Mouse (Mus musculus): ENCODE data around the gene Gps2.
A peak's percentile ranks its signal among the peaks of the same experiment; 100 is the strongest.
"Not testable (repeated sequence)": the region's sequence is repeated elsewhere in the genome, so short reads cannot be mapped to it uniquely, and the experiment has no call there.

Gene Gps2

DNA sequence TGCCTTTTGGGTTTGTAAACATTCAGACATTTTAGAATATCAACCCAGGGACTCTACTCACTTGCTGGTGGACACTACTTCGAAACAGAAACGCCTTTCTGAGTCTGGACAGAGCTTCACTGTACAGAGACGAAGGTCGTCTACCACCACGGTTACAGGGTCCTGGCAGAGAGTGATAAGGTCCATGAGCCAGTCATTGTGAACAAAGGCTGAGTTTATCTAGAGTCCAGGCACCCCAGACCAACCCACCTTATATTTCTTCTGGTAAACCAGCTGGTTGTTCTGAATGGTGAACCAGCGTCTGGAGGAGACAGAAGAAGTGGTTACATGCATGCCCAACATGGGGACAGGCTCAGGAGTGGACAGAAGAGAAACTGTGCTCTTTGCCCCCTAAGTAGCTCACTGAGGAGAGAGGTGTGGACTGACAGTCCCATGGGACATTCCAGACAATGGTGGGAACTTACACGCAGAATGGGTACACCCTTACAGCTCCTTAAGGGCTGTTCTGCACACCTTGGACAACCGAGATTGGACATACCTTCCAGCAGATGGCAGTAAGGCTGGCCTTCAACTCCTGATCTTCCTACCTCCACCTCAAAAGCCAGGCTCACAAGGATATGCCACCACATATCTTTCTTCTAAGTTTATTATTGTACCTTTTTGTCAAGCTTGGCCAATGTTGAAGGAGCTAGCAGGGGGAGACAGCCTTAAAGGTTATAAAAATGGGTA is 26.6 kb upstream of the Gps2 start:
- DNase-seq, result no peak

DNA sequence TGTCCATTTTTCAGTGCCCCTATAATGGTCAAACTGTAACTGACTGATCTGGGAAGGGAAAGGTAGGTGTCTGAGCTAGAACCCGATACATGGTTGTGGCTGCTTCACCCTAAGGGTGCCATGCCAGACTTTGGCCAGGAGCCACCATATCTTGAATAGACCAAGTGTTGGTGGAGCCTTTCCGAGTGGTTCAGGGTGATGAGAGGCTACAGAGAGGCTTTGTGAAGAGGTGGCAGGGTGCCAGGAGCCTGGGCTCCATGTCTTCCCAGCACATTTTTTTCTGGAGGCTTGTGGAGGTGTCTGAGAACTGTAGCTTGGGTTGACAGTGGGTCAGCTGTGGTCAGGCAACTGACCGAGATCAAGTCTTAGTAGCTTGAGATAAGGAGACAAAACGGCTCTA is 22.2 kb upstream of the Gps2 start:
- DNase-seq, result no peak

DNA sequence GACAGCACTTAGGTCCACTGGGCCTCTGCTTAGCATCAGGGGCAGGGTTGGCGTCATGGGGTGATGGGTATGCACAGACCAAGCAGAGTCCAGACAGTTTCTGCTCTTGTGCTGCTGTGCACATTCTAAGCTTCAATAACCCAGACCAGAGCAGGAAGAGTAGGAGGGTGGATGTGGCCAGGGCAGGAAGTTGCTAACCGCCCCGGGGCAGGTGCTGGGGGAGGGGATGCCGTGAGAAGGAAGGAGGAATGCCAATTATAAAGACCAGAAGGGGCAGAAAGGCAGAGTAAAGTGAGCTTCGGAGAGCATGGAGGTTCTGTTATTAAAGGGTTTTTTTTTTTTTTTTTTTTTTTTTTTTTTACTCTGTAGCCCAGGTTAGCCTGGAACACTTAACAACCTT is 19.0 kb upstream of the Gps2 start:
- DNase-seq, result peak; percentile 75 to 80

DNA sequence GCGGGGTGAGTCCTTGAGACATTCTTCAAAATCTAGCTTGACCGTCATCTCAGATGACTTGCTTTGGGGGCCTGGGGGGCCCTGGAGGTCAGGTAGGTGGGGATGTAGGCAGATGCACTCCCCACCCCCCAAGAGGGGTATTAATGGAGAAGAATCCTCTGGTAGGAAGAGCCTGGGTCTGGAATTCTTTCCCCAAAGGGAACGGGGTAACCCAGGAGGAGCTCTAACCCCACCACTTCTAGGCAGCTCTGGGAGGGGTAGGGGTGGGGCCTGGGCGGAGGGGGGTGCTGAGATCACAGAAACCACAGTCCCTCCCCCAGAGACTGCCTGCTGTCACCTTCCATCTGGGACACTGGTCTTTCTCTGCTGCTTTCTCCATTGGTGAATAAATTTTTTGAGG is 18.4 kb upstream of the Gps2 start, which contains the start of gene Acap1:
Gene Acap1 (minus strand): TSS at position 249 of the 400 bp plus-strand sequence.
- peak; percentile 58 to 67 for DNase-seq

DNA sequence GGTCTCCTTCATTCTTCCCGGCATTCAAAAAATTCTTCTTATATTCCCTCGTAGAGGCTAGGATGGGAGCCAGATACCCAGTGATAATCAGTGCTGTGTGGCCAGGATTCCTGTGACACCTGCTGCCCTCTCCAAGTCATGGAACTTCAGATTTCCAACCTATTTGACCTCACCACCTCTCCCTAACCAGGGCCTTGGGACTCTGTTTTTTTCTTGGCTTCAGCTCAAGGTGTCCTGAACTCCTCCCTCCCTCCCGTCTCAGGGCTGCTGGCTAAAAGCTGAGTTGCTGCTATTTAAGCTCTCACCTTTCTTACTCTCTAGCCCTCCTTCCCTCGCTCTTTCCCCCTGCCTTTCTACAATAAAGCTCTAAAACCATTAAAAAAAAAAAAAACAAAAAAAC is 13.8 kb upstream of the Gps2 start:
- no peak for DNase-seq

DNA sequence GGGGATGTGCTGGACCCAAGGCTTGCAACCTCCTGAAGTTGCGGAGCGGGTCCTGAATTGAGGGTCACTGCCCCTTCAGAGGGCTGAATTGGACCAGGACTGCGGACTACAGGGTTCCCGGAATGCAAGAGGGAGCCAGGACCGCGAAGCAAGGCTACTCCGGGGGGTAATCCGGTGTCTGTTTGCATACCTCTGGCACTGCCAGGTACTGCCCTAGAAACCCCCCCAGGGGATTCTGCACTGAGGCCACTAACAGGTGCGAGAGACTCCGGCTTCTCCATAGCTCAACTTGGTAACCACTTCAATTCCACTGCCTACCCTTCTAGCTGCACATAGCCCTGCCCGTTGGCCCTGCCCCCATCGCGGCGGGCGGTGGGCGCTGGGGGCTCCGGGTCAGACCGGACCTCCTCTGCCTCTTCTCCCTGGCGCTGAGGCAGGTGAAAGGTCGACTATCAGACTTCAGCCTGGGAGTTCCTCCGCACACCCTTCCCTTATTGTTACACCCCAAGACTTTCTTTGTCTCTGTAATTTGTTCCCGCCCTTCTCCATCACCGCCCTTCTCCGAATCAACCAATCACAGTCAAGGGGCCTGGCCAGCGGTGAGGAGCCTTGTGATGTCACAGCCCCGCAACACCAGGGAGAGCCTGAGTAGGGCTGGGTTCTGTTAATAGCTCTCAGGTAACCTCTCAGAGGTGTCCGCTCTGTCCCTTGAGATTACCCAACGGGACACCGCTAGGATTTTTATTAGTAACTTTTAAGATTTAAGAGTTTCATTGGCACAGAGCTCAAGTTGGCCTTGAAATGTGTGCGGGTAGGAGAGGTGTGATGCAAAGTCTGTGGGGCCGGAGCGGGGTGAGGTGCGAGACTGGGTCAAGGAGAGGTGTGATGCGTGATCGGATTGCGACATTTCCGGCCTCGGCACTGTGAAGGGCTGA is 12.9 kb upstream of the Gps2 start, which contains the start of the genes 2810408A11Rik and Neurl4:
Gene 2810408A11Rik (minus strand): TSS at position 517 of the 935 bp plus-strand sequence.
Gene Neurl4 (plus strand): TSS at position 602 of the 935 bp plus-strand sequence.
- peak; percentile 76 to 81 for DNase-seq

DNA sequence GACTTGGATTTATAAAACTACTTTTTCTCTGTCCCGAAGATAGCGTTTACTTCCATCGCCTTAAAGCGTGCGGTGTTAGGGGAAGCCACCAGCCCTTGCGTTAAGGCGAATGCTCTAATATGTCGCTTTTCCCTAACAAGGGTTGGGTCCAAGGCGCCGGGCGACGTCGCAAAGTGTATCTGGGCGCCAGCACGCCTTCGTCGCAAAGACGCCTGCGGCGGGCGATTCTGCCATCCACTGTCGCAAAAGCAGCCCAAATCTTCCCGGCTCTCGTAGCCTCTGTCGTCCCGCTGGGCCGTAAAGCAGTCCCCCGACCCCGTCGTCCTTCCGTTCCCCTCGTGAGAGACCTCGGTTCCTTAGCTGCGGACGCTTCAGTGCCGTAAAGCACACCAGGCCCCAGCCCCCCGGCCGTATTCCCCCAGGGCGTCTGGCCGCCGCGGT is 12.3 kb upstream of the Gps2 start:
- peak; percentile 81 to 89 for DNase-seq

DNA sequence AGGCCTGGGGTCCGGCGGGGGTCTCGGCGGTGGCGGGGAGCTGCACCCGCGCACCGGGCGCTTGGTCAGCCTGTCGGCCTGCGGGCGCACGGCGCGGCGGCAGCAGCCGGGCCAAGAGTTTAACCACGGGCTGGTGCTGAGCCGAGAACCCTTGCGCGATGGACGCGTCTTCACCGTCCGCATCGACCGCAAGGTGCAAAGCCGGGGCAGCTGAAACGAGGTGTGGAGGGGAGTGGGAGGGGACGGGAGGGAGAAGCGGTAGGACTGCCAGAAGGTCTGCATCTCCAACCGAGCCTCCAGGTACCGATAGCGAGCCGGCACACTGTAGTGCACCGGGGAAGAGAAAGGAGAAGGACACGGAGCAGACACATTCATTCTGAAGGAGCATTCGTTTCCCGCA is 11.7 kb upstream of the Gps2 start:
- DNase-seq, result no peak

DNA sequence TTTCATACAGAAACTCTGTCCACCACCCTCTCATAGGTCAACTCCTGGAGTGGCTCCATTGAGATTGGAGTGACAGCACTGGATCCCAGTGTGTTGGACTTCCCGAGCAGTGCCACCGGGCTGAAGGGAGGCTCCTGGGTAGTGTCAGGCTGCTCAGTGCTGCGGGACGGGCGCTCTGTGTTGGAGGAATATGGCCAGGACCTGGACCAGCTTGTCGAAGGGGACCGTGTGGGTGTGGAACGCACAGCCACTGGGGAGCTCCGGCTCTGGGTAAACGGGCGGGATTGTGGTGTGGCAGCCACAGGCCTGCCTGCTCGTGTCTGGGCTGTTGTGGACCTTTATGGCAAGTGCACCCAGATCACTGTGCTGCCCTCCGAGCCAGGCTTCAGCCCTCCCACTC is 10.7 kb upstream of the Gps2 start:
- no peak for DNase-seq

DNA sequence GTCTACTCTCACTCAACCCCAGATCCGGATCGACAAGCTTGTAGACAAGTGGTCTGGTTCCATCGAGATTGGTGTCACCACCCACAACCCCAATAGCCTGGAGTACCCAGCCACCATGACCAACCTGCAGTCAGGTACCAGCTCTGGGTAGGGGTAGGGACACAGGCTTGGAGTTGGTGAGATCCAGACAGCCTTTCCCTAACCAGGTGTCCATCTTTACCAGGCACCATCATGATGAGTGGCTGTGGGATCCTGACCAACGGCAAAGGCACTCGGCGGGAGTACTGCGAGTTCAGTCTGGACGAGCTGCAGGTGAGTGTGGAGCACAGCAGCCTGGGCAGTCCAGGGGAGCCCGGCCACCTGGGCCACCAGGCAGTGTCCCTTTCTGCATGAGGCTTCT is 9.4 kb upstream of the Gps2 start:
- no peak for DNase-seq

DNA sequence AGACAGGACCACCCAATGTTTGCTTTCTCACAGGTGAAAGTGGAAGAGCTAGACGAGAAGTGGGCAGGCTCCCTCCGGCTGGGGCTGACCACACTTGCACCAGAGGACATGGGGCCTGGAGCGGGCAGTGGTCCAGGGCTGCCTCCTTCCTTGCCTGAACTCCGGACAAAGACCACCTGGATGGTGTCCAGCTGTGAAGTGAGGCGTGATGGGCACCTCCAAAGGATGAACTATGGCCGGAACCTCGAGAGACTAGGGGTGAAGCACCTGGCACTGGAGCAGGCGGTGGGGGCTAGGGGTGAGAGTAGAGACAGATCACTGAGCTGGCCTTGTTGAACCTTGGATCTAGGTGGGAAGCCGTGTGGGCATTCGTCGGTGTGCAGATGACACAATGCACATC is 5.0 kb upstream of the Gps2 start:
- DNase-seq, result no peak

DNA sequence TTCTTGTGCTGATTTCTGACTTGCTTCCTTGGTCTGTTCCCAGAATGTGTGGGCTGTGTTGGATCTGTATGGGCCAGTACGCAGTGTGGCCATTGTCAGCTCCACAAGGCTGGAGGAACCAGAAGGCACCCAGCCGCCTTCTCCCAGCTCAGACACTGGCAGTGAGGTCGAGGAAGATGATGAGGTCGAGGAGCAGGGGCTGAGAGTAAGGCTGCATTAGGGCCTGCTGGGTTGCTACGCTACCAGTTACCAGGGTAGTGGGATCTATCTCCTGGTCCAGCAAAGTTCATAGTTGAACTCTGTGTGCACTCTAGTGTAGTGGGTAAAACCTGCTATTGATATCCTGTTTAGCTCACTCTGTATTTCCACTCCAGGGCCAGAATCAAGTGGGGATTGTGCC is 4.5 kb upstream of the Gps2 start:
- DNase-seq, result no peak

DNA sequence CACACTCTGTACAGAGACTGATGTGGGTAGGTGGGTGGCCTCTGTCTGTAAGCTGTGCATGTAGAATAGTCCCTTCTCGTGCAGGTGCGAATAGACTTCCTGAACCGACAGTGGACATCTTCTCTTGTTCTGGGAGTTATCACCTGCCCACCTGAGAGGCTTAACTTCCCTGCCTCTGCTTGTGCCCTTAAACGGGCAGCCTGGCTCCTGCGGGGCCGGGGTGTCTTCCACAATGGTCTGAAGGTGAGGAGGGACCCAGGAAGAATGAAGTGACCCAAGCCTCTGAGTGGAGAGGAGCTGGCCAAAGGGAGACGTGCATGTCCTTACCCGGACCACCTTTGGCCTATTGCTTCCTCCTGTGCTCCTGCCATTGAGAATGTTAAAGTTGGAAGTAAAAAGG is 3.5 kb upstream of the Gps2 start:
- DNase-seq, result no peak

DNA sequence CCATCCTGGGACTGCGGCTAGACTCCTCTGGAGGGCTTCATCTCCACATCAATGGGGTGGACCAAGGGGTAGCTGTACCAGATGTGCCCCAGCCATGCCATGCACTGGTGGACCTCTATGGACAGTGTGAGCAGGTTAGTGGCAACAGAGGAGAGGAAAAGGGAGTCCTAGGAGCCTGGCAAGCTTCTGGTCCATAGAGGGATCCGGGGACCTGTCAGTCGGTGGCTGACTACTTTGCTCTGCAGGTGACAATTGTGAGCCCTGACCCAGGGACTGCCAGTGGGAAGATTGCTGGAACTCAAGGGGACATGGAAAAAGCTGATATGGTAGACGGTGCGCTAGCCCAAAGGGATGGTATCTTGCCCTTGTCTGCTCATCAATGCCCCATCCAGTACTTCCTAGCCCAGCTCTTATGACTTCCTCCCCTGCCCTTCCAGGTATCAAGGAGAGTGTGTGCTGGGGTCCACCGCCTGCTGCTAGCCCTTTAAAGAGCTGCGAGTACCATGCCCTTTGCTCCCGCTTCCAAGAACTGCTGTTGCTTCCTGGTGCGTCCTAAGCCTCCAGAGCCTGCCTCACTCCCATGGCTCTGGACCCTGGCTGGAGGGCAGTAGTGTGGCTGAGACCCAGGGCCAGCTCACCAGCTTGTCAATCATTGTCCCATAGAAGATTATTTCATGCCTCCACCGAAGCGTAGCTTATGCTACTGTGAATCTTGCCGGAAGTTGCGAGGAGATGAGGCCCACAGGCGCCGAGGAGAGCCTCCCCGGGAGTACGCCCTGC is 2.7 kb upstream of the Gps2 start:
- DNase-seq, result no peak

DNA sequence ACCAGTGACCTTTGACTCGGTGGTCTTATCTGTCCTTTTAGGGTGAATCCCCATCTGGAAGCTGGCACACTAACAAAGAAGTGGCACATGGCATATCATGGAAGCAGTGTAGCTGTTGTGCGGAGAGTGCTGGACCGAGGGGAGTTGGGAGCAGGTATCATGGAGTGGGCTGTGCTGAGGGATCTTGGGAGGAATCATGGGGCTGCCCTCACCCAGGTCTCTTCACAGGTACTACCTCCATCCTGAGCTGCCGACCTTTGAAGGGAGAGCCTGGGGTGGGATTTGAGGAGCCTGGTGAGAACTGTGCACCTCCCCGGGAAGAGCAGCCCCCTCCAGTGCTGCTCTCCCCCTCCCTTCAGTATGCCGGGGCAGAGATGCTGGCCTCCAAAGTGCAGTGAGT is 2.0 kb upstream of the Gps2 start:
- no peak for DNase-seq

DNA sequence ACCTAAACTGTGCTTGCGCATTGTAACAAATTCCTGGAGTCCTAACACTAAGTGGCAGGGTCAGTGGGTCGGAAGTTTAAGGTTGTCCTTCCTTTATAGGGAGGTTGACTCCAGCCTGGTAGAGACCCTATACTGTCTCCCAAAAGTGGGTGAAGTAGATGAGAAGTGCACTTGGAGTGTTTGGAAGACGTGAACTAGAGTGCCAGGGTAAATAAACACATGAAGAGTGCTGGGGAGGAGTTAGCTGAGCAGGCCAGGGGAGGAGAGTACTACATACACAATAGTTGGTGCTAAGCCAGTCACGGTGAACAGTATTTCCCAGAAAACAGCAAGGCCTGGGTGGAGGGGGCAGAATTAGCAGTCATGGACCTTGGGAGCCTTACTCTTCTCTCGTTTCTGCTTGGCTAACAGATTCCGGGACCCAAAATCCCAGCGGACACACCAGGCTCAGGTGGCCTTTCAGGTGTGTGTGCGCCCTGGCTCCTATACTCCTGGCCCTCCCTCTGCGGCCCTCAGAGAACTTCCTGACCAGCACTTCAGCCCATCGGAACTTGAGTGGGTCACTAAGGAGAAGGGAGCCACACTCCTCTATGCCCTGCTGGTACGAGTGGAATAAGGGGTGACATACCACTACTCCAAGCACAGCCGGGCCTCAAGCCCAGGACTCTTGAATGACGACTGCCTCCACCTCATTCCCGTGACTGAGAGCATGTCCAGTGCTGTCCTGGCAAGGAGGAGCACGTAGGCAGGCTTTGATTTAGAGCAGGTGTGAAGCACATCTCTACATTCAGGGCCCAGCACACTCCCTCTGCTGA is 765 bp upstream of the Gps2 start:
- no peak for DNase-seq

DNA sequence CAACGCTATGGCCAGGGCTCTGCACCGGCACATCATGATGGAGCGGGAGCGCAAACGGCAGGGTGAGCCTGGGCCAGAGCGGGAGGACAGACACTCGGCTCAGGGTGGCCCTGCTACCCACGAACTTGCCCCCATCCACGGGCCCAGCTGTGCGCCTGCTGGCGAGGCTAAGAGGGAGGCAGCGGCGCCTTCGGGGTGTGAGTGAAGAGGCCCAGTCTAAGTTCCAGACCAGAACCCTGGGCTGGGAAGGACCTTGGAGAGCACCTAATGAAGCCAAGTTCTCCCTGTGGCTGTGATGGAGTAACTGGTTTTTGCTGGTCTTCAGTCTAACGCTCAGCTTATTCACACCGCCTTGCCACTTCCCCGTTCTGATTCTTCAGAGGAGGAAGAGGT is 680 bp downstream of the Gps2 start:
- DNase-seq, result no peak

DNA sequence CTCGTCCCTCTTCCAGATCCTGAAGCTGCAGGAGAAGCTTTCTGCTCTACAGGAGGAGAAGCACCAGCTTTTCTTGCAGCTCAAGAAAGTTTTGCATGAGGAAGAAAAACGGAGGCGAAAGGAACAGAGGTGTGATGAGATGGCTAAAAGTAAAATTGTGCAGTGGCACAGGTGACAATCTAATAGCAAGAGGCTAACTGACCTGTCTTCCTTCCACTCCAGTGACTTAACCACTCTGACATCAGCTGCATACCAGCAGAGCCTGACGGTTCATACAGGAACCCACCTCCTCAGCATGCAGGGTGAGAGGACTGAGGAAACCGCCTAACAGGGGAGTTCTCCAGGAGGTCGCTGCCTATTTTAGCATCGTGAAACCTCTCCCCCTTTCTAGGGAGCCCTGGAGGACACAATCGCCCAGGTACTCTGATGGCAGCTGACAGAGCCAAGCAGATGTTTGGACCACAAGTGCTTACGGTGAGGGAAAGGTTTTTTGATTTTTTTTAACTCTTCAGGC is 1.3 kb downstream of the Gps2 start:
- DNase-seq, result no peak

DNA sequence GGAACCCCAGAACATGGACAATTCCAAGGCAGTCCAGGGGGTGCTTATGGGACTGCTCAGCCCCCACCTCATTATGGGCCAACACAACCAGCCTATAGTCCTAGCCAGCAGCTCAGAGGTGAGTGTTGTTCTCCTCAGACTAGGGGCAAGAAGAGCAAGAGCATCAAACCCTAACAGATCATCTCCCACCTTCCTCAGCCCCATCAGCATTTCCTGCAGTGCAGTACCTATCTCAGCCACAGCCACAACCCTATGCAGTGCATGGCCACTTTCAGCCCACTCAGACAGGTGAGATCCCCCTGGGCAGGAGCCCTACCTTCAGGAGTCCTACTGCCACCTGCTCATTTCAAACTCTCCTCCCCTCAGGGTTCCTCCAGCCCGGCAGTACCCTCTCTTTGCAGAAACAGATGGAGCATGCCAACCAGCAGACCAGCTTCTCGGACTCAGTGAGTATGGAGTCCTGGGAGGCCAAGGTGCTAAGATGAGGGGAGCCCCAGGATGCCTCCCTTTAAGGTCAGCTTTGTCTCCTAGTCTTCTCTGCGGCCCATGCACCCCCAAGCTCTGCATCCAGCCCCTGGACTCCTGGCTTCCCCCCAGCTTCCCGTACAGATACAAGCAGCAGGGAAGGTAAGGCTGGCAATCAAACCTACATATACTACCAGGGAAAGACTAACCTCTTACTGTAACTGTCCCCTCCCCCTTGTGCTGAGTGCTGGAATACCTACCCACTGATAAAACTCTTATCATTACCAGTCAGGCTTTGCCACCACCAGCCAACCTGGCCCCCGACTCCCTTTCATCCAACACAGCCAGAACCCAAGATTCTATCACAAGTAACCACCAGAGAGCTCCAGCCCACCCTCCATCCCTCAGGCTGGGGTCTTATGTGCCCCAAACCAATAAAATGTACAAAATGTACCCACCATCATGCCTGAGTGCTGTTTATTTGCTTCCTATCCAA is 2.3 kb downstream of the Gps2 start:
- DNase-seq, result no peak

DNA sequence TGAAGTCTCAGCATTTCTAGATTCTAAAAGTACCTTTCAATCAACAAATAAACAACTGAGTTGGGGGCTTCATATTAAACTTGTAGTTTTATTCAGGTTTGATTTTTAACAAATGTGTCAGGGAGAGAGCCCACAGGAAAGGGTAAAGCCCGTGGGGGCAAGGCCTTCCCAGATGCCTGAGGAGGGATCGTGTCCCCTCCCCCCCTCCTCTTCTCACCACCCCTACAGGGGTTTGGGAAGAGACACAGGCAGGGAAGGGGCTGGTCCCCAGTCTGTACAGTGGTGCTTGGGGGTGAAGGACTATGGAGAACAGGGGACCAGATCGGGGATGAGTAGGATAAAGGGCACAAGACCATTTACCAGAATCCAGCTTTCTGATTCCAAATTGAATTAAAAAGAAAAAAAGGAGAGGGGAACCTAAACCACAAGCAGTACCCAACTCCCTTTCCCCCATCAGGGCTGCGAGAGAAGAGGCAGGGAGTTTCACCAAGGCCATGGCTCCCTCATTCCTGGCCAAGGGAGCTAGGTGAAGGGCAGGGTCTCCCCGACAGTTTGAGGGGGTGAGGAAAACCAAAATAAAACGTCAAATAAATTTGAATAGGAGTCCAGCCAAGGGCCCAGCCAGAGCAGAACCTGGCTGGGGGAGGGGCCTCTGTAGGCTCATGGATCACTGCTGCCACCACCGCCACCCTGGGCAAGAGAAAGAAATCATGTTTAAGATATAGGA is 3.1 kb downstream of the Gps2 start:
- DNase-seq, result not testable (repeated sequence)
